Mouse (Mus musculus) thymus, postnatal 25 days (tissue): ENCODE measurements at regions not wholly inside any gene's neighbourhood (a gene's known extent, or its start where the extent isn't known, plus 50 kb on each side); places are given as distances from the start of the nearest gene placed in this dataset.

ENCODE experiments used
- DNase-seq: peaks from one replicate; pipeline ENCODE4 v3.0.0; 2022

DNA sequence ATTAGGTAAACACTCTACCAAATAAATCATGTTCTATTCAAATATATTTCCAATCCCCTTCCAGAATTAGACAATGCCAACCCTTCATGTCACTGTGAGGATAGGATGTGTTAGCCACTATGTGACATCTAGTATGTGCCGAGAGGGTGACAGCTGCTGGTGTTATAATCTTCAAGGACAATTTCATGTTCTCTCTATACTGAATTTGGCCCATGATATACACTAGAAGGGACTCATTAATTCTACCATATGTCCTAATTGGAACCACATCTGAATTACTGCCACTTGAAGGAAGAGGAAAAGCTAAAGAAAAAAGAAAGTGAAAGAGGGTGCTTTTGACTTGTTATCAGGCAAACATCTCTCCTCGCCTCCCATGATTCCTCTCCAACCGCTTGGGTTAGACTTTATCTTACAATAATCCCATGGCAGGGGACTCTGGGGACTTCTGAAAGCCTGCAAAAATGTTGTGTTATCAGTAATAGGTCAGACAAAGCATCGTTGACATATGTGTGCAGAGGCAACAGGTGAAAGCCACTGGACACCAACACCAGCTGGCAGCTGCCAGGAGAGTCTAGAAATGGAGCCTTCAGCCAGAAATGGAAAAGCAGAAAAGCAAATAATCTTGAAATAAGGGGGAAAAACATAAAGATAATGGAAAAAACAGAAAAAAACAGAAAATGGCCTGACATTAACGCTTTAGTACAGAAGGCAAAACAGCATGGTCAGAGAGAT, 131.7 kb upstream of the Hs6st1 start:
- no peak for DNase-seq

DNA sequence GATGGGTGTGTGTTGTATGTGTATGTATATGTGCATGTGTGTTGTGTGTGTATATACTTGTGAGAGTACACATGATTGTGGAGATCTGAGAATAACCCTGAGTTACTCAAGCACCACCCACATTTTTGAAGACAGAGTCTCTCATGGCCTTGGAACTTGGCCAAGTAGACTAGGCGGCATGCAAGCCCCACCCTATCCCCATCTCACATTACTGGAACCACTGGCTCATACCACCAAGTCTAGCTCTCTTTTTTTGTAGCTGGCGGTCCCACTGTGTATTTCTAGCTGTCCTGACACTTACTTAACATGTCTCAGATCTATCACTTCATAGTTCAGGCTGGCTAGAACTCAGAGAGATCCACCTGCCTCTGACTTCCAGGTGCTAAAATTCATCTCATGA, 128.0 kb upstream of the Hs6st1 start:
- no peak for DNase-seq

GRCm38 (mm10) chr1:35941642-35942077, 126.5 kb upstream of the Hs6st1 start:
- DNase-seq = no peak

DNA sequence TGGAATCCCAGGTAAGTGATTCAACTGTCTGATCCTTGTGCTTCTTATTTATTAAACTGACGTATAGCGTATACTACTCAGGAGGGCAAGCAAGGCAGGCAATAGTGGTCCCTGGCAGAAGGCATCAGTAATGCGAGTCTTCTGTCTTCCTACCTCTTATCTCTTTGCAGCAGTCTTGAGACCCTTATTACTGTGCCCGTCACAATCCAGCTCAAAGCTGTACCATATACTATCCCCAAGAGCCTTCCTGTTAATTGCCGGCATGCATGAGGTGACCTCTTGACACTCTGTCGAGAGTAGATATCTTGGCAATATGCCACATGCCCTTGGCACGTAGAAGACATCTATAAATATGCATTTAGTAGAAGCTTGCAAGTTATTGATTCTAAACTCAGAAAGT, 126.0 kb upstream of the Hs6st1 start:
- no peak for DNase-seq

- DNase-seq = no peak
Observed at GRCm38 (mm10) chr1:35943800-35944199, 124.4 kb upstream of the Hs6st1 start.

GRCm38 (mm10) chr1:35944376-35944775, 123.8 kb upstream of the Hs6st1 start:
- DNase-seq = no peak

GRCm38 (mm10) chr1:35944849-35945248, 123.4 kb upstream of the Hs6st1 start:
- no peak for DNase-seq

GRCm38 (mm10) chr1:35945596-35945995, 122.6 kb upstream of the Hs6st1 start:
- no peak for DNase-seq

- DNase-seq = no peak
Observed at GRCm38 (mm10) chr1:35948104-35948503, 120.1 kb upstream of the Hs6st1 start.

DNA sequence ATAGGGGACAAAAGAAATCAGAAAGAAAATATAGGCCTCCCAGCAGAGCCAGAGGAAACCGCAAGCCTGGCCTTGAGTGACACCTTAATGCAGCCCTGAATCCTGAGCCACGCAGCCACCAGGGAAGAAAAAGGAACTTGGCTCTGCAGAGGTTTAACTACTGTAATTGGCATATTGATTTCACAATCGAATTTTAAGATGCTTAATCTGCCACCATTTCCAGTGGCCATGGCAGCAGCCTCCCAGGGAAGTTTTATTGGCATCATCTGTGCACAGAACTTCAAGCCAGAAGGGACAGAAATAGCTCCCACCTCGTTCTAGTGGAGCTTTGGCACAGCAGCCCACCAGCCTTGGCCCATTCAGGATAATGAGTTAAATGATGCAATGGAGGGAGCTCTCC, 117.1 kb upstream of the Hs6st1 start:
- no peak for DNase-seq

DNA sequence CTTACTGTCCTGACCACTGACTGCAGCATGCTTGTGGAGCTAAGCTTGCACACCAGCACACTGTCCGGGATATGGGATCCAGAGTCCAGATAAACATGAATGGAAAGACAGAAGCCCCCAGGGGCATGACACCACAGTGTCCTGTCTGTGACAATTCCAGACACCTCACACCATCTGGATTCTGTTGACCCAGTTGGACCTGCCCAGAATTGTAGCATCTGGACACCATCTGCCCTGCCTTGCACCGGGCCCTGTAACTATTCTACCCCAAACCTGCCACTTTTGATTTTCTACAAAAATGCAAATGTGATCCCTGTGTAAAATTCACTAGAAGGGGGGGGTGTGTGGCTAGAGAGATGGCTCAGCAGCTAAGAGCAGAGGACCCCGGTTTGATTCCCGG, 114.5 kb upstream of the Hs6st1 start:
- no peak for DNase-seq

DNA sequence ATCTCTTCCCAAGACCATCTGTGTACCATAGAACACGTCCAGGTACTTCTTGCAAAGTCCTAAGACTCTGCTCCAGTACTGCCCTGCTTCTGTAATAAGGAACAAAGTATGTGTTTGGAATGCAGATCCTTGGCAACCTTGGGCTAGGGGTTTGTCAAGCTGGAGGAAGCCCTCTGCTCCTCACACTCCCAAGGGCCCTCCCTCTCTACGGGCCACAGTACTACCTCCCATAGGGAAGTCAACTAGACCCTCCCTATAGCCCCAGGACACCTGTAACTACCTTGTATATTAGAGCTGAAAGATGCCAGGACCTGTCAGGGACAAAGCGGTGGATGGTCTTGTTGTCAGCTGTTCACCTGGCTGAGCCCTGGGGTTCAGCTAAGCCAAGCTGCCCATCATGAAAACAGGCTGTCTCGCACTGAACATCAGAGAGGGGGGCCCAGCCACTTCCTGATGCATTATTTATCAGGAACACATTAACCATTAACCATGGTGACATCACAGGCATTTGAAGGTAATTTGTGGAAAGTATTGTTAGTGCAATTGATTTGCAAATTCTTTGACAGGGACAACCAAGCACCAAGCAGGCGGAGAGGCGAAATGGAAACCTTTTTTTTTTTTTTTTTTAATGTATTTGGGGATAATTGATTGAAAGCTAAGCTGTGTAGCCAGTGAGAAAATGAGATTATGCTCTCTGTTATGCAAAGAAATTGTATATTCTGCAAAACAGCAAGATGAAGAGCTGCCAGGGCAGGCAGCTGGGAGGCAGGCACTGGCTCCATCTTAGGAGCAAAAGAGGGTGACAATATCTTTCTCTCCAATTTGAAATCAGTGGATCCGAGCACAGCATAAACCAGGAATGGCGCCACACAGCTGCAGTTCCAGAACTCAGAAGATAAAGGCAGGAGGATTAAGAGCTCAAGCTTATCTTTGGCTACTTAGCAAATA, 110.5 kb upstream of the Hs6st1 start:
- DNase-seq = no peak

DNA sequence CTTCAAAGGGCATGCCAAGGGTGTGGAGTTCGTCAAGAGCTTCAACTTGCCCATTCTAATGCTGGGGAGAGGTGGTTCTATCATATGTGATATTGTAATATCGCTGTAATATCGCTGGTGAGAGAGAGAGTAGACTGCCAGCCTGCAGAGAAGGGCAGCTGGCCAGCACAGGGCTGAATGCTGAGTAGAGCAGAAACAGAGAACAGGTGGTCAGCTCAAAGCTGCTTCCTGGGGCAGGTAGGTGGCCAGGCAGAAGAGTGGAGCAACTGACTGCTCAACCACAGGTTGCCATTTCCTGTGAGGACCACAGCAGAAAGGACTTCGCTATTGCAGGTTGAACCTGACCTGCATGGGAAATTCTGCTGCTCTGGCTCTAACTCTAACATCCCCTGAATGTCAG, 108.5 kb upstream of the Hs6st1 start:
- DNase-seq = no peak

DNA sequence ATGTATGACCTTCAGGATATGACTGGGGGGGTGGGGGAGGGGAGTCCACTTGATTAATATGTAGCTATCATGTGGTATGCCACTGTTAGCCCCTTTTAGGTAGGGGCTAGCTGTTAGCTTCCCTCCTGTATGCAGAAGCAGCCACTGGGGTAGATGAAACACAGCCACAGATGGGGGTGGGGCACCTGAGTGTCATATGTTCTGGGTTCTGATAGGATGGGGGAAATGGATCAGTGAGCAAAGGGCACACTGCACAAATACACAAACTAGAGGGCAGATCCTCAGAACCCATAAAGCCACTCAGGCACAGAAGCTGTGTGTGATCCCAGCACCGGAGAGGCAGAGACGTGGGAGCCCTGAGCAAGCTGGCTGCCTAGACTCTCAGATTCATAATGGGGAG, 107.4 kb upstream of the Hs6st1 start:
- DNase-seq = no peak

- DNase-seq = no peak
Observed at GRCm38 (mm10) chr1:35961923-35962322, 106.3 kb upstream of the Hs6st1 start.

DNA sequence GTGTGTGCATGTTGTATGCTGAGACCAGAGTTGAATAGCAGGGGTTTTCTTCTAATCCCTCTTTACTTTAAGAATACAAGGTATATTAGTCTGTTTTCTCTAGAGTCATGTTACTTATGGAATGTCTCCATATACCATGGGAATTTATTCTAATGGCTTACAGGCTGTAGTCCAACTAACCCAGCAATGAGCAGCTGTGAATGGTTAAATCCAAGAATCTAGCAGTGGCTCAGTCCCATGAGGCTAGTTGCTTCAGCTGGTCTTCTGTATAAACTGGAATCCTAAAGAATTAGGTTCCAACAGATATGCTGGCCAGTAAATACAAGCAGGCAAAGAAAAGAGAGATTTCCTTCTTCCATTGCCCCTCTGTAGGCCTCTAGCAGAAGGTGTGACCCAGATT, 99.7 kb upstream of the Hs6st1 start:
- DNase-seq = no peak

DNA sequence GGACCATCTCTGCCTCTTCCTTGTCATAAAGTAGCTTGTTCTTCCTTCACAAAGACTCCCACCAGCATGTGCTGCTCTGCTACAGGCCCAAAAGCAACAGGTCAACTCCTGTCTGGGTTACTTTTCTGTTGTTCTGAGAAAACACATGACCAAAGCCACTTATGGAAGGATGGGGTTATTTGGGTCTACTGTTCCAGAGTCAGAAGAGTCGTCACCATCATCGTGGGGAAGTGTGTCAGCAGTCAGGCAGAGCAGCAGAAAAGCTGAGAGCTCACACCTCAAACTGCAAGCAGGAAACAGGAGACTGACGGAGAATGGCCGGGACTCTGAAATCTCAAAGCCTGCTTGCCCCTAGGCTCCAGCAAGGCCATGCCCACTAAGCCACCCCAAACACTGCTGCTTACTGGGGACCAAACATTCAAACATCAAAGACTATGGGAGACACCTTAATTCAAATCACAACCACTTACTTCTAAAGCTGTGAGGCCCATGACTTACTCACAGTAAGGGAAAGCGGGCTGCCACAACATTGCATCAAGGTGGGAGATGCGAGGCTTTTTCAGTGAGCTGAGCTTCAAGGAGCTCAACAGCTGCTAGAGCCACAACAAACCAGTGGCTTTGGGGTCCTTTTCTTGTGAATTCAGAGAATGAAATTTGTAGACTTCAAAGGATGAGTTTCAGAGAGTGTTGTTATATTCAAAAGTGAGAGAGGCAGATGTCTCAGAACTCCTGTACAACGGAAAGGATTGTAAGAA, 96.6 kb upstream of the Hs6st1 start:
- DNase-seq = peak; percentile 48

GRCm38 (mm10) chr1:35972190-35972584, 96.0 kb upstream of the Hs6st1 start:
- DNase-seq = no peak

DNA sequence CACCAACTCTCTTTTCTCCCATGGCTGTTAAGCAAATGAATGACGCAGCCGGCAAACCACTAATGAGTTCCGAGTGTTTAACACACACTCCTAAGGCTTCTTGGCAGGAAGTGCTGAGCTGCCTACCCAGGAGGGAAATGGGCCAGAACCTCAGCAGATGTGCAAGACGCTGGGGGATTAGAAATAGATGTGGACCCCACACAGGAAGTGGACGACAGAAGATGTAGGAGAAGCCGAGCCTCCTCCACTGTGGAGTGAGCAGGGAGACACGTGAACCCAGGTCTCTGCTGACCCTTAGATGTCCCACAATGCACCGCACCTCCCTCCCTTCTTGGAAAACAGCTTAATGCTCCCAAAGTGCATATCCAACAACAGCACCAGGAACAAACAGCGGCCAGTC, 94.8 kb upstream of the Hs6st1 start:
- DNase-seq = no peak

DNA sequence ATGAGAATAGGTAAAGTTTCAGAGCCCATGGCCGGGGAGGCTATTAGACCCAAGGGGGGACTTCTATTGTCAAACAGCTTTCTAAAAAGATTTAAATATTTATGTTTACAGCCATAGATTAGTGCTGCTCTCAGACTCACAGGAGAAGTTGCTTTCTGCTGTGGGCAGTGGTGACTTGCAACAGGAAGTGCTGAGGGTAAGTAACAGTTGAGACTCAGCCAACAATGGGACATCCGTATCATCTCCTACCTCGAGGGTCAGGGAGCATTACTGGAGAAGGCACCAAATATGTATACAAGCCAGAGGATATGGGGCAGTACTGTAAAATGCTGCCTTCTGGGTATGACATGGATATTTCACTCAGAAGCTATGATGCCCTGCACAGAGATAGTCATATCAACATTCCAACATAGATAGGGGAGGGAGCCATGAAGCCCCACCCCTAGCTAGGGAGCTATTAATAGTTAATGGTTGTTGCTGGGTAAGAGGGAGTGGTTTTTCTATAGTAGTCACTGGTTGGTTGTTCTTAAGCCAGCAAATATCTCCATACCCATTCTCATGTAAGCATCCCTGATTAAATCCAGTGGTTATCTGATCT, 92.5 kb upstream of the Hs6st1 start:
- DNase-seq = no peak

DNA sequence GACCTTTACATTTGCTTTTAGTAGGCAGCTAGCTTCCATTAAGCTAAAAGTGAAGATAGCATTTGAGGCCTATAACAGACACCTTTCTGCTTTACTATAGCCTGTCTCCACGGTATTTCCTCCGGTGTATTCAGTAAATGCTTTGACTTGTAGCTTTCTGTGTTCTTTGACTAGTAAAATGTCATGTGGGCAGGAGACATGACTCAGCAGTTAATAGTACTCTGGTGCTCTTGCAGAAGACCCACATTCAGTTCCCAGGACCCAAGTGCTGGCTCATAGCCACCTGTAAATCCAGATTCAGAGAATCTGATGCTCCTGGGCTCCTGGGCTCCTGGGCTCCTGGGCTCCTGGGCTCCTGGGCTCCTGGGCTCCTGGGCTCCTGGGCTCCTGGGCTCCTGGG, 91.7 kb upstream of the Hs6st1 start:
- DNase-seq = no peak

- no peak for DNase-seq
Observed at GRCm38 (mm10) chr1:35978116-35978515, 90.1 kb upstream of the Hs6st1 start.

DNA sequence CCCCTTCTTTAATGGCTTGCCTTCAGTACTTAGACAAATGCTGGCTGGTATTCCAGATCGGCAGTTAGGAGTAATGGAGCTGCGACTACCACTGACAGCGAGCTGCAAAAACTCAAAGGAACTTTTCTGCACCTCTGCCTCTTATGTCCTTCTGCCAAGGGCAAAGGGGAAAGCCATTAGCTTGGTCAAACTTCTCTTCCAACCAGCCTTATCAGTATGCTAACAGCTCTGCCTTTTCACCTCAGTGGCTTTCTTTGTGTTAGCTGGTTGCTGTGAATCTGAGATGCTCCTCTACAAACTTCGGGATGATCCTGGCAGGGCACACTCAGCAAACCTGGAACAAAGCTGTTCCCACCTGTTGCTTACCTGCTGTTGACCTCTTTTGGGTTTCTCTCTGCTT, 89.4 kb upstream of the Hs6st1 start:
- DNase-seq = no peak
